Mouse (Mus musculus) CH12.LX (cell line): ENCODE results near the gene Sh3bgrl2. TPM values are rescaled to one million over a fixed set of nuclear protein-coding genes. Genes with fewer than 3 reads are reported as not detected.
A peak's percentile ranks its signal among the peaks of the same experiment; 100 is the strongest.

Experiments
- DNase-seq: peaks from one replicate; pipeline ENCODE4 v3.0.0-alpha.2; 2013; ENCODE audit errors: extremely low read depth
- H3K27ac ChIP-seq: 2 replicates; pipeline ENCODE4 v1.5.1; 2012; ENCODE audit warnings: low read depth, mild to moderate bottlenecking, control low read depth, moderate library complexity; ENCODE audit not compliant: insufficient read depth
- H3K27me3 ChIP-seq: replicated peaks from 2 replicates; pipeline ENCODE3; 2012; ENCODE audit warnings: inconsistent platforms
- H3K36me3 ChIP-seq, 2 experiments: replicated peaks in 1 of 2; 2 replicates each; pipeline versions ENCODE3 to v1.6.1; 2012; ENCODE audit warnings: inconsistent platforms in 1 of 2, low read length in 1 of 2, mild to moderate bottlenecking in 1 of 2, mixed read lengths in 1 of 2, moderate library complexity in 1 of 2; ENCODE audit not compliant: control insufficient read depth in 1 of 2, insufficient read depth in 1 of 2
- H3K4me1 ChIP-seq, 2 experiments: 2 replicates each; pipeline ENCODE4 v1.6.1; 2012; ENCODE audit warnings: inconsistent platforms in 1 of 2, moderate library complexity in 1 of 2; ENCODE audit not compliant: insufficient read depth in 2 of 2, control insufficient read depth in 1 of 2
- H3K4me2 ChIP-seq: 2 replicates; pipeline ENCODE4 v1.6.1; 2012; ENCODE audit warnings: low read depth, mild to moderate bottlenecking, control low read depth; ENCODE audit not compliant: poor library complexity, insufficient read depth, severe bottlenecking
- H3K4me3 ChIP-seq, 3 experiments: fragments of 150-350 bp in 1 of 3; sonication (generic) in 1 of 3; replicated peaks in 1 of 3; 2 replicates each; pipeline versions ENCODE3 to v1.5.1; 2011 to 2012; ENCODE audit warnings: low read depth in 2 of 3, low read length in 2 of 3, mild to moderate bottlenecking in 2 of 3, moderate library complexity in 2 of 3, control low read depth in 1 of 3, improper control_type of control experiment in 1 of 3, inconsistent platforms in 1 of 3, mixed read lengths in 1 of 3; ENCODE audit not compliant: poor library complexity in 1 of 3
- H3K79me2 ChIP-seq: replicated peaks from 2 replicates; pipeline ENCODE4 v1.6.1; 2012; ENCODE audit warnings: mild to moderate bottlenecking, moderate library complexity; ENCODE audit not compliant: control insufficient read depth, poor library complexity, insufficient read depth, severe bottlenecking; ENCODE audit errors: extremely low read depth
- H3K9ac ChIP-seq: 2 replicates; pipeline ENCODE4 v1.6.1; 2012; ENCODE audit warnings: low read depth, mild to moderate bottlenecking, control low read depth, moderate library complexity; ENCODE audit not compliant: insufficient read depth
- H3K9me3 ChIP-seq: replicated peaks from 2 replicates; pipeline ENCODE3; 2012; ENCODE audit warnings: low read length, inconsistent platforms, mixed read lengths
- BHLHE40 ChIP-seq: IDR thresholded peaks from 2 replicates; pipeline ENCODE4 v1.6.1; 2011; ENCODE audit warnings: mild to moderate bottlenecking, low read depth, low read length, improper control_type of control experiment
- CHD1 ChIP-seq: IDR thresholded peaks from 2 replicates; pipeline ENCODE4 v1.6.1; 2012; ENCODE audit warnings: low read depth, low read length, improper control_type of control experiment, inconsistent platforms
- CHD2 ChIP-seq: IDR thresholded peaks from 2 replicates; pipeline ENCODE4 v1.6.1; 2011; ENCODE audit warnings: low read length, improper control_type of control experiment
- E2F4 ChIP-seq: IDR thresholded peaks from 2 replicates; pipeline ENCODE4 v1.6.1; 2011; ENCODE audit warnings: low read depth, low read length, improper control_type of control experiment; ENCODE audit not compliant: insufficient replicate concordance
- ELF1 ChIP-seq: IDR thresholded peaks from 2 replicates; pipeline ENCODE4 v1.6.1; 2014; ENCODE audit warnings: low read depth, mild to moderate bottlenecking, inconsistent platforms, low read length, improper control_type of control experiment
- ETS1 ChIP-seq: conservative IDR thresholded peaks from 2 replicates; pipeline ENCODE4 v1.6.1; 2012; ENCODE audit warnings: low read depth, mild to moderate bottlenecking, inconsistent platforms, low read length, improper control_type of control experiment, moderate library complexity
- GABPA ChIP-seq: IDR thresholded peaks from 2 replicates; pipeline ENCODE4 v1.6.1; 2012; ENCODE audit warnings: low read depth, low read length, improper control_type of control experiment, inconsistent platforms; ENCODE audit not compliant: insufficient replicate concordance
- IRF4 ChIP-seq: IDR thresholded peaks from 2 replicates; pipeline ENCODE4 v1.6.1; 2014; ENCODE audit warnings: low read depth, mild to moderate bottlenecking, inconsistent platforms, low read length, improper control_type of control experiment
- JUND ChIP-seq: conservative IDR thresholded peaks from 2 replicates; pipeline ENCODE4 v1.6.1; 2011; ENCODE audit warnings: low read depth, low read length, improper control_type of control experiment
- KAT2A ChIP-seq: IDR thresholded peaks from 2 replicates; pipeline ENCODE4 v1.6.1; 2012; ENCODE audit warnings: low read length, improper control_type of control experiment, inconsistent platforms; ENCODE audit not compliant: insufficient replicate concordance
- MAFK ChIP-seq: IDR thresholded peaks from 2 replicates; pipeline ENCODE4 v1.6.1; 2011; ENCODE audit warnings: low read length, improper control_type of control experiment; ENCODE audit not compliant: insufficient replicate concordance
- MEF2A ChIP-seq: IDR thresholded peaks from 2 replicates; pipeline ENCODE4 v1.6.1; 2014; ENCODE audit warnings: low read depth, mild to moderate bottlenecking, inconsistent platforms, low read length, improper control_type of control experiment, borderline replicate concordance
- MYC ChIP-seq: IDR thresholded peaks from 2 replicates; pipeline ENCODE4 v1.6.1; 2011; ENCODE audit warnings: low read depth, mild to moderate bottlenecking, improper control_type of control experiment, low read length
- NELFE ChIP-seq: IDR thresholded peaks from 2 replicates; pipeline ENCODE4 v1.6.1; 2011; ENCODE audit warnings: low read depth, low read length, improper control_type of control experiment
- NRF1 ChIP-seq: IDR thresholded peaks from 2 replicates; pipeline ENCODE4 v1.6.1; 2014; ENCODE audit warnings: low read depth, mild to moderate bottlenecking, inconsistent platforms, low read length, improper control_type of control experiment, moderate library complexity
- PAX5 ChIP-seq: IDR thresholded peaks from 2 replicates; pipeline ENCODE4 v1.6.1; 2012; ENCODE audit warnings: low read length, inconsistent platforms, mixed read lengths
- POLR2A ChIP-seq: IDR thresholded peaks from 2 replicates; pipeline ENCODE4 v1.6.1; 2011; ENCODE audit warnings: low read depth, mild to moderate bottlenecking, improper control_type of control experiment, low read length
- POLR2AphosphoS2 ChIP-seq: IDR thresholded peaks from 2 replicates; pipeline ENCODE4 v1.6.1; 2011; ENCODE audit warnings: low read depth, low read length, improper control_type of control experiment
- RAD21 ChIP-seq: IDR thresholded peaks from 2 replicates; pipeline ENCODE4 v1.6.1; 2011; ENCODE audit warnings: low read depth, mild to moderate bottlenecking, low read length, improper control_type of control experiment, moderate library complexity
- RCOR1 ChIP-seq: conservative IDR thresholded peaks from 2 replicates; pipeline ENCODE4 v1.6.1; 2012; ENCODE audit warnings: low read depth, mild to moderate bottlenecking, inconsistent platforms, low read length, improper control_type of control experiment
- SIN3A ChIP-seq: IDR thresholded peaks from 2 replicates; pipeline ENCODE4 v1.6.1; 2012; ENCODE audit warnings: low read length, improper control_type of control experiment, inconsistent platforms
- SMC3 ChIP-seq: IDR thresholded peaks from 2 replicates; pipeline ENCODE4 v1.6.1; 2011; ENCODE audit warnings: low read depth, low read length, improper control_type of control experiment
- TBP ChIP-seq: conservative IDR thresholded peaks from 2 replicates; pipeline ENCODE4 v1.6.1; 2011; ENCODE audit warnings: low read depth, low read length, improper control_type of control experiment
- UBTF ChIP-seq: IDR thresholded peaks from 2 replicates; pipeline ENCODE4 v1.6.1; 2012; ENCODE audit warnings: low read depth, mild to moderate bottlenecking, inconsistent platforms, low read length, improper control_type of control experiment, moderate library complexity
- USF1 ChIP-seq: IDR thresholded peaks from 2 replicates; pipeline ENCODE4 v1.6.1; 2014; ENCODE audit warnings: low read depth, mild to moderate bottlenecking, inconsistent platforms, low read length, improper control_type of control experiment
- USF2 ChIP-seq: conservative IDR thresholded peaks from 2 replicates; pipeline ENCODE4 v1.6.1; 2011; ENCODE audit warnings: low read depth, low read length, improper control_type of control experiment
- ZC3H11A ChIP-seq: IDR thresholded peaks from 2 replicates; pipeline ENCODE4 v1.6.1; 2012; ENCODE audit warnings: low read depth, mild to moderate bottlenecking, inconsistent platforms, low read length, improper control_type of control experiment
- ZKSCAN1 ChIP-seq: IDR thresholded peaks from 2 replicates; pipeline ENCODE4 v1.6.1; 2012; ENCODE audit warnings: low read depth, inconsistent platforms, low read length, improper control_type of control experiment, borderline replicate concordance
- ZMIZ1 ChIP-seq: IDR thresholded peaks from 2 replicates; pipeline ENCODE4 v1.6.1; 2012; ENCODE audit warnings: low read depth, mild to moderate bottlenecking, inconsistent platforms, low read length, improper control_type of control experiment
- ZNF384 ChIP-seq: IDR thresholded peaks from 2 replicates; pipeline ENCODE4 v1.6.1; 2012; ENCODE audit warnings: low read depth, low read length, improper control_type of control experiment, inconsistent platforms
- dilution Hi-C: fragments of 300-500 bp; cut with MboI; formaldehyde crosslinking; loops from 2 replicates; pipeline ENCODE4 v1.14.3; 2020; ENCODE audit warnings: low sequenced_read_pairs; ENCODE audit not compliant: extremely low pct_unique_long_range_greater_than_20kb, extremely low pct_ligation_motif_present
- in situ Hi-C: fragments of 300-500 bp; cut with MboI; formaldehyde crosslinking; loops from 3 replicates; pipeline ENCODE4 v1.14.3; 2019; ENCODE audit warnings: low sequenced_read_pairs, low pct_ligation_motif_present, low pct_unique_long_range_greater_than_20kb, mixed read lengths
- polyA plus RNA-seq: library from polyadenylated mRNA; unstranded; fragments of >175 nt; gene quantifications from 2 replicates; pipeline ENCODE4 v1.2.1, GENCODE M21; 2012; ENCODE audit warnings: low read depth; ENCODE audit not compliant: insufficient read length
- total RNA-seq, 2 experiments: library from RNA; depleted of rRNA; stranded (reverse); fragments of 300-350 nt in 1 of 2; fragments of >200 nt in 1 of 2; gene quantifications; 2 replicates each; pipeline ENCODE4 v1.2.3; 2012 to 2014

Gene Sh3bgrl2
- total and polyA plus RNA-seq, 3 experiments, result 0.04 to 0.27 (median 0.11) TPM

DNA sequence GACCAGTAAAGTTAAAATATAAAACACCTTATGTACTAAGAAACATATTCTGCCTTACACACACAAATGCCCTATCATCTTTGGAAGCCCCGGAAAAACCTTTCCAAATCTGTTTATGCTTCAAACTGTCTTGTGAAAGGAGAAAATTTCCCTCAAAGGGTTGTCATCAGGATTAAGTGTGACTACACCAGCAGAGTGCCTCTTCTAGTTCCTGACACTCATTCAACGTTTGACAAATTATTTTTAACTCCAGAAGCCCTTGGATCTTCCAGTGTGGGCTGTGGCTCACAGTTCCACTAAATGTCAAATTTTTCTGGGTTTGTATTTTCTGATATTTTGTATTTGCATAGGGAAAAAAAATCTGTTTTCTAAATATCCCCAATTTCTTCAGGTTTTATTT is 10.6 kb upstream of the Sh3bgrl2 start:
- in situ Hi-C loops, result loop anchor here (5.0 kb wide), 1 partner anchor 35 kb away; no protein-coding TSS in a partner anchor
- H3K36me3 ChIP-seq, result no peaks in the 10 kb centered on the region
- H3K4me2 ChIP-seq, result no peak overlapping the region
- no peak overlapping the region for H3K9ac ChIP-seq
- TF ChIP-seq IRF4, result no peak
- TF ChIP-seq SIN3A, result no peak
- TF ChIP-seq RCOR1, result no peak
- TF ChIP-seq SMC3, result no peak
- TF ChIP-seq NELFE, result no peak
- no peak for TF ChIP-seq UBTF
- no peak for TF ChIP-seq GABPA
- no peak for TF ChIP-seq E2F4
- TF ChIP-seq ELF1, result no peak
- no peak for TF ChIP-seq NRF1
- no peak for TF ChIP-seq ZC3H11A
- no peak for TF ChIP-seq MEF2A
- TF ChIP-seq KAT2A, result no peak
- no peak for TF ChIP-seq JUND
- TF ChIP-seq, all 38 proteins: peak for 0
- dilution Hi-C loops, result no loop called here
- no peak overlapping the region for H3K27ac ChIP-seq
- H3K79me2 ChIP-seq, result no peaks in the 10 kb centered on the region
- H3K9me3 ChIP-seq, result no peaks in the 10 kb centered on the region
- peaks cover 0 to 6% of the 10 kb centered on the region in 2 experiments; a peak in 2 of 4 replicates for H3K4me1 ChIP-seq
- DNase-seq, result no peak
- H3K4me3 ChIP-seq, result no peak overlapping the region
- H3K27me3 ChIP-seq, result peaks cover 4% of the 10 kb centered on the region

- Histone ChIP-seq H3K27ac (no peak overlapping the region), H3K4me3 (no peak overlapping the region), H3K36me3 (no peaks in the 10 kb centered on the region), H3K4me1 (peaks cover 0 to 6% of the 10 kb centered on the region in 2 experiments; a peak in 2 of 4 replicates), H3K4me2 (peak overlapping the region; percentile 39; the same call in 1 of the 2 replicates), H3K27me3 (peaks cover 2% of the 10 kb centered on the region), H3K9ac (no peak overlapping the region), H3K79me2 (no peaks in the 10 kb centered on the region), H3K9me3 (no peaks in the 10 kb centered on the region)
- dilution Hi-C loops, result no loop called here
- peak; percentile 15 for DNase-seq
- in situ Hi-C loops, result loop anchor here (5.0 kb wide), 1 partner anchor 34 kb away; no protein-coding TSS in a partner anchor
- TF ChIP-seq ZC3H11A (no peak), E2F4 (no peak), POLR2AphosphoS2 (no peak), ETS1 (no peak), MAFK (no peak), TBP (no peak), RCOR1 (no peak), ZMIZ1 (no peak), ZNF384 (peak; percentile 52; the same call in 1 of the 2 replicates), ELF1 (no peak), BHLHE40 (peak; percentile 94), USF2 (no peak), KAT2A (no peak), ZKSCAN1 (no peak), UBTF (no peak), USF1 (no peak), MEF2A (no peak; the same call in 1 of the 2 replicates), POLR2A (no peak), SMC3 (no peak), RAD21 (no peak), CHD2 (no peak), NELFE (no peak), CHD1 (no peak), PAX5 (no peak), IRF4 (peak; percentile 81), MYC (0 out of 2 replicates have a peak, but pooled peaks have one; percentile 45)
Observed at GRCm38 (mm10) chr9:83537921-83538536, 10.1 kb upstream of the Sh3bgrl2 start.
